Mouse (Mus musculus): ENCODE results near the gene Atad3a. TPM values are rescaled to one million over a fixed set of nuclear protein-coding genes. Genes with fewer than 3 reads are reported as not detected.

Gene Atad3a
- polyA plus RNA-seq, 1 experiment from 2014 or later: 129 TPM

- no peak for DNase-seq (ENCODE audit: low spot score)
- WGBS: 81% methylated on average over 4 of the region's 4 CpGs
These were observed 39.2 kb downstream of the Atad3a start for GRCm38 (mm10) chr4:155721668-155722083.

GRCm38 (mm10) chr4:155710521-155711252 lies 50.2 kb downstream of the Atad3a start:
- no peak overlapping the region for H3K27ac ChIP-seq (replicated peaks)
- H3K4me1 ChIP-seq: peaks cover 13% of the 10 kb centered on the region
- H3K27me3 ChIP-seq (ENCODE audit: low read depth, poor library complexity, severe bottlenecking): no peaks in the 10 kb centered on the region
- no peaks in the 10 kb centered on the region for H3K9me3 ChIP-seq (replicated peaks)
- DNase-seq (ENCODE audit: low spot score): no peak
- WGBS: 67% methylated on average over 6 of the region's 6 CpGs
- no peak overlapping the region for H3K4me3 ChIP-seq
- peaks cover 28% of the 10 kb centered on the region for H3K36me3 ChIP-seq

More at GRCm38 (mm10) chr4:155721668-155722083, 39.2 kb downstream of the Atad3a start:
- Histone ChIP-seq H3K4me1 (no peaks in the 10 kb centered on the region), H3K27ac (replicated peaks) (no peak overlapping the region), H3K27me3 (ENCODE audit: low read depth, poor library complexity, severe bottlenecking) (no peaks in the 10 kb centered on the region), H3K36me3 (peaks cover 35% of the 10 kb centered on the region), H3K9me3 (replicated peaks) (no peaks in the 10 kb centered on the region), H3K4me3 (no peak overlapping the region)

GRCm38 (mm10) chr4:155708988-155709387 lies 51.9 kb downstream of the Atad3a start:
- Histone ChIP-seq H3K4me1 (peaks cover 19% of the 10 kb centered on the region), H3K36me3 (peaks cover 11% of the 10 kb centered on the region), H3K4me3 (no peak overlapping the region), H3K27ac (replicated peaks) (no peak overlapping the region), H3K9me3 (replicated peaks) (no peaks in the 10 kb centered on the region), H3K27me3 (ENCODE audit: low read depth, poor library complexity, severe bottlenecking) (no peaks in the 10 kb centered on the region)
- no peak for DNase-seq (ENCODE audit: low spot score)

GRCm38 (mm10) chr4:155708582-155708981 lies 52.3 kb downstream of the Atad3a start:
- Histone ChIP-seq H3K9me3 (replicated peaks) (no peaks in the 10 kb centered on the region), H3K27me3 (ENCODE audit: low read depth, poor library complexity, severe bottlenecking) (no peaks in the 10 kb centered on the region), H3K27ac (replicated peaks) (no peak overlapping the region), H3K4me3 (no peak overlapping the region), H3K4me1 (peaks cover 20% of the 10 kb centered on the region), H3K36me3 (peaks cover 9% of the 10 kb centered on the region; the same call in 1 of the 2 replicates)
- DNase-seq (ENCODE audit: low spot score): no peak
- WGBS: 91% methylated on average over 2 of the region's 2 CpGs

- no peaks in the 10 kb centered on the region for H3K9me3 ChIP-seq (replicated peaks)
- under 1% methylated on average over 19 of the region's 19 CpGs for WGBS
- no peak for DNase-seq (ENCODE audit: low spot score)
- H3K27ac ChIP-seq (replicated peaks): peak overlapping the region; percentile 93
- peaks cover 20% of the 10 kb centered on the region for H3K4me1 ChIP-seq
- no peaks in the 10 kb centered on the region for H3K27me3 ChIP-seq (ENCODE audit: low read depth, poor library complexity, severe bottlenecking)
- peaks cover 5% of the 10 kb centered on the region; the same call in 1 of the 2 replicates for H3K36me3 ChIP-seq
- H3K4me3 ChIP-seq: peak overlapping the region; percentile 100
These were observed 55.3 kb downstream of the Atad3a start for GRCm38 (mm10) chr4:155705592-155705929.

GRCm38 (mm10) chr4:155704721-155705591 lies 55.9 kb downstream of the Atad3a start, which contains the start of gene Ssu72:
TSS of gene Ssu72 (plus strand) at chr4:155704800.
- Histone ChIP-seq H3K4me1 (peaks cover 19% of the 10 kb centered on the region), H3K27me3 (ENCODE audit: low read depth, poor library complexity, severe bottlenecking) (no peaks in the 10 kb centered on the region), H3K27ac (replicated peaks) (peak within 1 kb of the TSS; percentile 93), H3K9me3 (replicated peaks) (no peaks in the 10 kb centered on the region), H3K4me3 (peak within 1 kb of the TSS; percentile 100), H3K36me3 (peaks cover 4% of the 10 kb centered on the region; the same call in 1 of the 2 replicates)
- DNase-seq (ENCODE audit: low spot score): peak; percentile 95
- WGBS: under 1% methylated on average over 83 of the region's 83 CpGs

- H3K9me3 ChIP-seq (replicated peaks): no peaks in the 10 kb centered on the region
- peaks cover 18% of the 10 kb centered on the region for H3K4me1 ChIP-seq
- no peaks in the 10 kb centered on the region for H3K27me3 ChIP-seq (ENCODE audit: low read depth, poor library complexity, severe bottlenecking)
- no peak overlapping the region for H3K4me3 ChIP-seq
- no peaks in the 10 kb centered on the region; the same call in 1 of the 2 replicates for H3K36me3 ChIP-seq
- no peak overlapping the region for H3K27ac ChIP-seq (replicated peaks)
- WGBS: 96% methylated on average over 4 of the region's 4 CpGs
- no peak for DNase-seq (ENCODE audit: low spot score)
These were observed 57.4 kb downstream of the Atad3a start for GRCm38 (mm10) chr4:155703425-155703929.

GRCm38 (mm10) chr4:155700425-155700824 lies 60.5 kb downstream of the Atad3a start:
- Histone ChIP-seq H3K9me3 (replicated peaks) (no peaks in the 10 kb centered on the region), H3K4me1 (peaks cover 9% of the 10 kb centered on the region), H3K4me3 (no peak overlapping the region), H3K27ac (replicated peaks) (no peak overlapping the region), H3K36me3 (no peaks in the 10 kb centered on the region), H3K27me3 (ENCODE audit: low read depth, poor library complexity, severe bottlenecking) (peaks cover 19% of the 10 kb centered on the region)
- DNase-seq (ENCODE audit: low spot score): no peak

- no peak for DNase-seq (ENCODE audit: low spot score)
- Histone ChIP-seq H3K36me3 (no peaks in the 10 kb centered on the region), H3K9me3 (replicated peaks) (no peaks in the 10 kb centered on the region), H3K27ac (replicated peaks) (no peak overlapping the region), H3K27me3 (ENCODE audit: low read depth, poor library complexity, severe bottlenecking) (peaks cover 45% of the 10 kb centered on the region), H3K4me3 (0 out of 2 replicates have a peak overlapping the region, but pooled peaks have one; percentile 81), H3K4me1 (peaks cover 19% of the 10 kb centered on the region)
- 83% methylated on average over 16 of the region's 16 CpGs for WGBS
These were observed 64.3 kb downstream of the Atad3a start for GRCm38 (mm10) chr4:155696261-155697255.

GRCm38 (mm10) chr4:155695531-155696062 lies 65.3 kb downstream of the Atad3a start:
- DNase-seq (ENCODE audit: low spot score): no peak
- Histone ChIP-seq H3K36me3 (no peaks in the 10 kb centered on the region), H3K27ac (replicated peaks) (no peak overlapping the region), H3K4me1 (peaks cover 19% of the 10 kb centered on the region), H3K4me3 (peak overlapping the region; percentile 81), H3K9me3 (replicated peaks) (no peaks in the 10 kb centered on the region), H3K27me3 (ENCODE audit: low read depth, poor library complexity, severe bottlenecking) (peaks cover 45% of the 10 kb centered on the region)
- WGBS: 80% methylated on average over 4 of the region's 4 CpGs

GRCm38 (mm10) chr4:155694482-155695401 lies 66.2 kb downstream of the Atad3a start:
- Histone ChIP-seq H3K4me1 (peaks cover 19% of the 10 kb centered on the region), H3K9me3 (replicated peaks) (no peaks in the 10 kb centered on the region), H3K27me3 (ENCODE audit: low read depth, poor library complexity, severe bottlenecking) (peaks cover 45% of the 10 kb centered on the region), H3K27ac (replicated peaks) (peak overlapping the region; percentile 83), H3K4me3 (peak overlapping the region; percentile 81), H3K36me3 (no peaks in the 10 kb centered on the region)
- peak; percentile 64 for DNase-seq (ENCODE audit: low spot score)
- 2% methylated on average over 92 of the region's 92 CpGs for WGBS

All from midbrain, embryonic 10.5 days (tissue).